Mouse (Mus musculus) lung, embryonic 14.5 days (tissue): ENCODE measurements around the gene Raf1. TPM values are rescaled to one million over a fixed set of nuclear protein-coding genes. Genes with fewer than 3 reads are reported as not detected.

ENCODE experiments used
- ATAC-seq: fragments of 200-750 bp; cut with Nextera tagmentation; 2 replicates; pipeline ENCODE4 v1.8.0; 2017; ENCODE audit warnings: mild to moderate bottlenecking, moderate TSS enrichment, moderate library complexity; ENCODE audit not compliant: insufficient read depth
- DNase-seq: peaks from one replicate; pipeline ENCODE4 v3.0.0-alpha.2; 2015
- H3K27ac ChIP-seq: fragments of 300-500 bp; sonication (generic); 2 replicates; pipeline ENCODE4 v1.5.1; 2014; ENCODE audit warnings: low read depth, mild to moderate bottlenecking, moderate library complexity
- H3K27me3 ChIP-seq: fragments of 300-500 bp; sonication (generic); 2 replicates; pipeline ENCODE4 v1.6.1; 2014; ENCODE audit warnings: low read length, control low read depth; ENCODE audit not compliant: insufficient read depth
- H3K36me3 ChIP-seq: fragments of 300-500 bp; sonication (generic); 2 replicates; pipeline ENCODE4 v1.6.1; 2014; ENCODE audit warnings: control low read depth; ENCODE audit not compliant: insufficient read depth
- H3K4me1 ChIP-seq: fragments of 300-500 bp; sonication (generic); 2 replicates; pipeline ENCODE4 v1.6.1; 2014; ENCODE audit warnings: antibody characterized with exemption, control low read depth; ENCODE audit not compliant: insufficient read depth
- H3K4me2 ChIP-seq: fragments of 300-500 bp; sonication (generic); 2 replicates; pipeline ENCODE4 v1.6.1; 2014; ENCODE audit warnings: mild to moderate bottlenecking
- H3K4me3 ChIP-seq: fragments of 300-500 bp; sonication (generic); 2 replicates; pipeline ENCODE4 v1.5.1; 2014; ENCODE audit warnings: low read depth, low read length
- H3K9ac ChIP-seq: fragments of 300-500 bp; sonication (generic); 2 replicates; pipeline ENCODE4 v1.6.1; 2014
- H3K9me3 ChIP-seq: fragments of 300-500 bp; sonication (generic); 2 replicates; pipeline ENCODE4 v1.6.1; 2016; ENCODE audit warnings: low read depth, low read length, control low read depth
- CTCF ChIP-seq: IDR thresholded peaks from 2 replicates; pipeline ENCODE4 v1.5.1; 2016; ENCODE audit warnings: antibody characterized with exemption, low read depth
- WGBS: fragments of 180-500 bp; shearing (Covaris S2); extraction: QIAGEN DNeasy Blood & Tissue Kit; methylation state at CpG from one replicate; pipeline ENCODE4 v1.1.7; 2014; 5-methylcytosine and 5-hydroxymethylcytosine counted together
- polyA plus RNA-seq: library from polyadenylated mRNA; unstranded; fragments of >200 nt; fragmentation: Nextera tagmentation; extraction: Ambion mirVana; gene quantifications from 2 replicates; pipeline ENCODE4 v1.2.1, GENCODE M21; 2014

Gene Raf1
- polyA plus RNA-seq, 1 experiment from 2014 or later: 122 TPM

GRCm38 (mm10) chr6:115582328-115583115, 93.9 kb downstream of the Raf1 start:
- no peaks in the 10 kb centered on the region for H3K4me1 ChIP-seq
- no peak overlapping the region for H3K9ac ChIP-seq
- DNase-seq (no peak), ATAC-seq (no peak)
- no peak overlapping the region for H3K4me3 ChIP-seq
- no peaks in the 10 kb centered on the region for H3K27me3 ChIP-seq
- H3K36me3 ChIP-seq: peaks cover 21% of the 10 kb centered on the region
- no peaks in the 10 kb centered on the region for H3K9me3 ChIP-seq
- TF ChIP-seq CTCF: no peak
- no peak overlapping the region for H3K27ac ChIP-seq
- no peak overlapping the region for H3K4me2 ChIP-seq
- 81% methylated on average over 10 of the region's 10 CpGs for WGBS

DNA sequence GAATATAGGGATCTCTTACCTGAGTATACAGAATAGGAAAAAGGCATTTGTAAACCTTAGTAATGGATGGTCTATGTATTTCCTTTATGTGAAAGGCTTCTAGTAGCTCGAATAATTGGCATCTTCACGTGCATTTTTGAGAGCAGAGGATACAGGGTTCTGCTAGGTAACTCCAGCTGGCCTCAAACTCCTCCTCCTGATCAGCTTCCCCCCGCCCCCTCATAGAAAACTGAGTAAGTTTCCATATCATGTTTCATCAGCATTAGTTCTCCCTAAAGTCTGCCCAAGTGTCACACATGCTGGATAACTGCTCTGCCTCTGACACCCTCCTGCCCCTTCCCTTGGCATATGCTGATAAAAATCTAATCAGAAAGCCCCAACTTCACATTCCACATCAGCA, 95.6 kb downstream of the Raf1 start:
- Histone ChIP-seq H3K9ac (no peak overlapping the region), H3K36me3 (peaks cover 38% of the 10 kb centered on the region), H3K4me2 (no peak overlapping the region), H3K27ac (no peak overlapping the region), H3K9me3 (no peaks in the 10 kb centered on the region), H3K4me1 (no peaks in the 10 kb centered on the region), H3K27me3 (no peaks in the 10 kb centered on the region), H3K4me3 (no peak overlapping the region)
- ATAC-seq (no peak), DNase-seq (no peak)
- WGBS: 76% methylated on average over 3 of the region's 3 CpGs
- no peak for TF ChIP-seq CTCF

DNA sequence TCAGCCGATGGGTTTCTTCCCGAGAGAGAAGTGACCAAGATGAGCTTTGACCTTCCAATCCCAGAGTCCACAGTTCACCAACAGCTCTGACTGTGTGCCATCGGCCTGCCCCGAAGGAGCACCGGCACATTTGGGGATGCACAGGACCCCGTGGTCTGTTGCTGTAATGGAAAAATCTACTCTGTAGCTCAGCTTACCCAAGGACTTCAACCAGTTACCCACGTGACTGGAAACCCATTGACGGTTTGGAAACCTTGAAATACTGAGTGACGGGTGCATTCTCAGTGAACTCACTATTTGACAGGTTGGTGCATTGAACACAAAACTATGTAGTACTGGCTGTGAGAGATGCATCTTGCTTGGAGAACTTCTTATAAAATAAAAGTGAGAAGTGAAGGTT, 98.5 kb downstream of the Raf1 start:
- Histone ChIP-seq H3K9me3 (no peaks in the 10 kb centered on the region), H3K4me1 (no peaks in the 10 kb centered on the region), H3K36me3 (peaks cover 57% of the 10 kb centered on the region), H3K9ac (no peak overlapping the region), H3K27ac (no peak overlapping the region), H3K4me2 (no peak overlapping the region), H3K4me3 (no peak overlapping the region), H3K27me3 (no peaks in the 10 kb centered on the region)
- ATAC-seq (no peak), DNase-seq (no peak)
- WGBS: 95% methylated on average over 9 of the region's 9 CpGs
- TF ChIP-seq CTCF: no peak

GRCm38 (mm10) chr6:115577407-115577806, 99.0 kb downstream of the Raf1 start:
- WGBS: 82% methylated on average over 5 of the region's 5 CpGs
- Histone ChIP-seq H3K4me1 (no peaks in the 10 kb centered on the region), H3K9ac (no peak overlapping the region), H3K27ac (no peak overlapping the region), H3K27me3 (no peaks in the 10 kb centered on the region), H3K4me3 (no peak overlapping the region), H3K36me3 (peaks cover 57% of the 10 kb centered on the region), H3K9me3 (no peaks in the 10 kb centered on the region), H3K4me2 (no peak overlapping the region)
- no peak for TF ChIP-seq CTCF
- DNase-seq: no peak
- ATAC-seq: no peak

DNA sequence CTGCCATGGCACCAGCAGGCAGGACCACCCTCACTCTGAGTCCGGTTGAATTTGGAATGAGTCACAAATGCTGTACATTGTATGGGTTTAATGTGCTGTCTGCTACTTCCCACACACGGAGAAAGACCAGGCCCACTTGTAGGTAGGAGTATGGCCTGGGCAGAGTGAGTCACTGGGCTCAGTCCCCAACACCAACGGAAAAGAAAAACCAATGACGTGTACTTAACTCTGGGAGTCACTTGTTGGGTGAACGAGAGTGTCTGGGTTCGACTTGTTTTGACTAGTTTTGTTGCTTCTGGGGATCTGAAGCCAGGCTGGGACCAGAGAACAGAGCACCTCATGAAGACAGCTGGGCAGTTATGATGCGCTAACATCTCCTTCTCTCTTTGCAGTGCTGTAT, 102.3 kb downstream of the Raf1 start:
- Histone ChIP-seq H3K27ac (no peak overlapping the region), H3K36me3 (peaks cover 72% of the 10 kb centered on the region), H3K27me3 (no peaks in the 10 kb centered on the region), H3K4me3 (no peak overlapping the region), H3K9ac (no peak overlapping the region), H3K9me3 (no peaks in the 10 kb centered on the region), H3K4me1 (no peaks in the 10 kb centered on the region), H3K4me2 (no peak overlapping the region)
- no peak for TF ChIP-seq CTCF
- DNase-seq (no peak), ATAC-seq (no peak)
- 91% methylated on average over 7 of the region's 7 CpGs for WGBS

Other genes with a start within 250 kb of the Raf1 start
- 30.6 and 30.9 TPM in 2 replicates for gene Tsen2, start 132.0 kb downstream of the Raf1 start, polyA plus RNA-seq
- 0.58 and 0.86 TPM in 2 replicates for gene Mkrn2os, start 84.1 kb downstream of the Raf1 start, polyA plus RNA-seq
- 25.8 and 29.6 TPM in 2 replicates for gene Mkrn2, start 74.7 kb downstream of the Raf1 start, polyA plus RNA-seq
- 2.2 and 2.4 TPM in 2 replicates for gene Tmem40, start 85.8 kb upstream of the Raf1 start, polyA plus RNA-seq
- gene Cand2, start 97.9 kb upstream of the Raf1 start, polyA plus RNA-seq: 38.3 and 46.3 TPM in 2 replicates
- 2,372 and 2,581 TPM in 2 replicates for gene Rpl32, start 132.1 kb upstream of the Raf1 start, polyA plus RNA-seq
- 0.80 and 0.87 TPM in 2 replicates for gene Efcab12, start 161.8 kb upstream of the Raf1 start, polyA plus RNA-seq
- gene Mbd4, start 176.7 kb upstream of the Raf1 start, polyA plus RNA-seq: 17.1 and 20.1 TPM in 2 replicates
- gene Ift122, start 176.8 kb upstream of the Raf1 start, polyA plus RNA-seq: 22.2 and 25.6 TPM in 2 replicates